In the genomic region with DNA sequence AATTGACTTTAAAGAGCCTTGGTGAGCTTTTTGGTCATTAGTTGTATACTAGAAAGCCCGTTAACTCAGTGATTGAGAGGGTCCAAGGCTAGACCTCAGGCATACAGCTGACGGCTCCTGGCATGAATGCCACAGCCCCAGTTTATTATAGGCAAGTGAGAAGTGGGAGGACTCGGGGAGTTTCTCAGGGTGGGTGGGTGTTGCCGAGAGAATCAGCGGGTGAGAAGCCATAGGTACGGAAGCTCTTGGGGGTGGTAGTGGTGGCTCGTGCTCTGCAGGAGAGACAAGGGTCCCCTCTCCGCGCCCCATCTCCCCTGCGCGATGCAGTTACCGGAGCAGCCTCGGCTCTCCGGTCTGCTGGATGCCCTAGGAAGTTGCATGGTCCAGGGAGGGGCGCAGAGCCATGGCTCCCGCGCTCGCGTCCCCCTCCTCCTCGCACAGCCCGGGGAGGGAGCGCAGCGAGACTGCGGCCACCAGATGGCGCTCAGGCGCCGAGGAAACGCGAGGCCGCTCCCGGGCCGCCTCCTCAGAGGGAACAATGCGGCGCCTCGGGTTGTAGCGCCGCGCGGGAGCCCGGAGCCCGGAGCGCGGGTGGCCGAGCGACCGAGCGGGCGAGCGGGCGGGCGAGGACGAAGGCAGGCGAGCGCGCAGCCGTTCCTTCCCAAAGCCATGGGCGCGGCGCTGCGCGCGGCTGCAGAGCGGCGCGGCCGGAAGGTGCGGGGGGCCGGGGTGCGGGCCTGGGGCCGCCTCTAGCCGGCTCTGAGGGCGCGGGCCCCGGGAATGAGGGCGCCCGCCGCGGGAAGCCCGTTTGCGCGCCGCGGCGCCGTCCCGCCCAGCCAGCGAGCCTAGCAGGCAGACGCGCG, we compare ENCODE assay signal across 8 mouse cellular contexts. TPM values are rescaled to one million over a fixed set of nuclear protein-coding genes. Genes with fewer than 3 reads are reported as not detected.
DNase-seq lines count a peak whose midpoint lies in the region; ATAC-seq and TF ChIP-seq lines count a peak whose summit lies in the region.

A gene (plus strand): TSS at position 541 of the 863 bp plus-strand sequence.

- TF ChIP-seq EP300 in heart, adult 2 months (IDR thresholded peaks at IDR 0.05; ENCODE audit: insufficient read depth, low read depth, low read length): no peak

- peak within 1 kb of the TSS; percentile 78 for H3K9ac ChIP-seq in embryonic facial prominence, embryonic 12.5 days
- H3K9ac ChIP-seq in heart, adult 2 months (ENCODE audit: low read depth, low read length): peak within 1 kb of the TSS; percentile 56
- peak within 1 kb of the TSS; percentile 99 for H3K9ac ChIP-seq in midbrain, embryonic 12.5 days (replicated peaks)

- ATAC-seq in embryonic facial prominence, embryonic 12.5 days (ENCODE audit: insufficient number of reproducible peaks, insufficient read depth, low FRiP score, low TSS enrichment): peak; percentile 64; the same call in 1 of the 2 replicates
- peak; percentile 88 for ATAC-seq in midbrain, embryonic 12.5 days (ENCODE audit: low FRiP score, low read depth)
- ATAC-seq in activated CD4-positive, CD25-positive, alpha-beta regulatory T cell, adult 4 months: no peak

- intact Hi-C loops in heart, adult 2 months (cut with DNase I): loop anchor here (1.0 to 5.0 kb wide), 4 partner anchors 76 to 259 kb away; no protein-coding TSS in a partner anchor

- H3K4me2 ChIP-seq in embryonic facial prominence, embryonic 12.5 days (replicated peaks): peak within 1 kb of the TSS; percentile 97
- H3K4me2 ChIP-seq in midbrain, embryonic 12.5 days (replicated peaks): peak within 1 kb of the TSS; percentile 92

- H3K4me3 ChIP-seq in embryonic facial prominence, embryonic 12.5 days: peak within 1 kb of the TSS; percentile 60
- peak within 1 kb of the TSS; percentile 38 for H3K4me3 ChIP-seq in heart, adult 2 months
- H3K4me3 ChIP-seq in limb, embryonic 10.5 days: peak within 1 kb of the TSS; percentile 63
- peak within 1 kb of the TSS; percentile 82 for H3K4me3 ChIP-seq in midbrain, embryonic 12.5 days

- WGBS in embryonic facial prominence, embryonic 12.5 days: 2% methylated on average over 77 of the region's 90 CpGs
- 1% methylated on average over 84 of the region's 90 CpGs for WGBS in heart, adult 2 months
- under 1% methylated on average over 89 of the region's 90 CpGs for WGBS in limb, embryonic 10.5 days
- 2% methylated on average over 63 of the region's 90 CpGs for WGBS in midbrain, embryonic 12.5 days

- peak; percentile 100 for TF ChIP-seq CTCF in heart, adult 2 months (IDR thresholded peaks at IDR 0.05)

- no peaks in the 10 kb centered on the region for H3K9me3 ChIP-seq in embryonic facial prominence, embryonic 12.5 days
- H3K9me3 ChIP-seq in limb, embryonic 10.5 days (replicated peaks): no peaks in the 10 kb centered on the region
- H3K9me3 ChIP-seq in midbrain, embryonic 12.5 days: no peaks in the 10 kb centered on the region

- no peak for TF ChIP-seq POLR2A in heart, adult 2 months (IDR thresholded peaks at IDR 0.05; ENCODE audit: insufficient read depth, low read depth, low read length)

- 0 out of 2 replicates have a peak, but pooled peaks cover 4% of the 10 kb centered on the region for H3K4me1 ChIP-seq in embryonic facial prominence, embryonic 12.5 days
- H3K4me1 ChIP-seq in heart, adult 2 months (ENCODE audit: control insufficient read depth, insufficient read depth, low read length): no peaks in the 10 kb centered on the region
- H3K4me1 ChIP-seq in limb, embryonic 10.5 days: peaks cover 36% of the 10 kb centered on the region
- peaks cover 55% of the 10 kb centered on the region for H3K4me1 ChIP-seq in midbrain, embryonic 12.5 days

- DNase-seq in adrenal gland, postnatal 4 days (ENCODE audit: low spot score in 2 of 2): peak; percentile 62 to 73
- peak; percentile 82 to 89 for DNase-seq in heart, adult 2 months
- DNase-seq in kidney, adult 18-20 months: peak; percentile 85
- DNase-seq in limb, embryonic 10.5 days (ENCODE audit: low spot score): peak; percentile 94
- peak; percentile 20 for DNase-seq in skeletal muscle tissue, adult 2 months (ENCODE audit: low read depth, low spot score)

- H3K27me3 ChIP-seq in embryonic facial prominence, embryonic 12.5 days: peaks cover 64% of the 10 kb centered on the region
- peaks cover 11% of the 10 kb centered on the region for H3K27me3 ChIP-seq in heart, adult 2 months (ENCODE audit: control insufficient read depth, insufficient read depth, low read length)
- H3K27me3 ChIP-seq in limb, embryonic 10.5 days (ENCODE audit: low read depth, poor library complexity, severe bottlenecking): peaks cover 87% of the 10 kb centered on the region
- H3K27me3 ChIP-seq in midbrain, embryonic 12.5 days: peaks cover 48% of the 10 kb centered on the region

- no peak within 1 kb of the TSS for H3K27ac ChIP-seq in embryonic facial prominence, embryonic 12.5 days
- H3K27ac ChIP-seq in heart, adult 2 months: no peak within 1 kb of the TSS
- H3K27ac ChIP-seq in limb, embryonic 10.5 days: peak within 1 kb of the TSS; percentile 91
- peak within 1 kb of the TSS; percentile 84 for H3K27ac ChIP-seq in midbrain, embryonic 12.5 days (replicated peaks)

- no peaks in the 10 kb centered on the region for H3K79me2 ChIP-seq in heart, adult 2 months (replicated peaks; ENCODE audit: control insufficient read depth, insufficient read depth, low read length)

- no peaks in the 10 kb centered on the region for H3K36me3 ChIP-seq in embryonic facial prominence, embryonic 12.5 days
- no peaks in the 10 kb centered on the region for H3K36me3 ChIP-seq in heart, adult 2 months (ENCODE audit: control insufficient read depth, insufficient read depth, low read length)
- no peaks in the 10 kb centered on the region for H3K36me3 ChIP-seq in limb, embryonic 10.5 days
- peaks cover 5% of the 10 kb centered on the region for H3K36me3 ChIP-seq in midbrain, embryonic 12.5 days

RNA-seq across cellular contexts. Expression of the gene that starts here (rescaled TPM):
- 1 to 10 TPM; 4.1 to 4.5 TPM for total RNA-seq in adrenal gland, postnatal 4 days (2021)
- 3.8 and 4.4 TPM in 2 replicates for polyA plus RNA-seq in embryonic facial prominence, embryonic 12.5 days (2016; fragmentation: Nextera tagmentation; extraction: Ambion mirVana)
- under 1 TPM; 0.10 to 0.11 TPM for total RNA-seq in heart, adult 2 months (2021)
- 0.82 and 1.0 TPM in 2 replicates for polyA plus RNA-seq in heart, adult 2 months (2012; rRNA removed)
- 1.1 and 1.4 TPM in 2 replicates for polyA plus RNA-seq in limb, embryonic 10.5 days (2016; fragmentation: Nextera tagmentation; extraction: Ambion mirVana)
- polyA plus RNA-seq in midbrain, embryonic 12.5 days (2016; fragmentation: Nextera tagmentation; extraction: Ambion mirVana): 17.7 and 22.5 TPM in 2 replicates
- not detected for polyA plus RNA-seq in activated CD4-positive, CD25-positive, alpha-beta regulatory T cell, adult 4 months (2017; shearing (Covaris generic))

Comparison
In these comparisons a context has a peak if more than half of its experiments do, and no peak if none do; other contexts are left out.
1. RNA of the gene that starts here (total RNA-seq): 4.1 to 4.5 TPM in adrenal gland, postnatal 4 days; 0.10 to 0.11 TPM in heart, adult 2 months; every median in the first group is over 4 times any median in the second.
2. DNase-seq: peak in every context shown above with its lines; median percentile 94 in limb, embryonic 10.5 days; 86 in heart, adult 2 months; 85 in kidney, adult 18-20 months; 68 in adrenal gland, postnatal 4 days; 20 in skeletal muscle tissue, adult 2 months.
3. H3K27ac ChIP-seq: peak in limb, embryonic 10.5 days (single experiment) and midbrain, embryonic 12.5 days (single experiment); none in embryonic facial prominence, embryonic 12.5 days (single experiment) and heart, adult 2 months (single experiment).
4. Peak in every context shown above with its lines, with median percentiles within 50 percentile points of each other: H3K4me3 ChIP-seq and H3K9ac ChIP-seq.